Mouse (Mus musculus): ENCODE results near the gene Spon1. TPM values are rescaled to one million over a fixed set of nuclear protein-coding genes. Genes with fewer than 3 reads are reported as not detected.

The Spon1 gene
- polyA plus RNA-seq, 1 experiment from 2014 or later, result 4.7 TPM

DNA sequence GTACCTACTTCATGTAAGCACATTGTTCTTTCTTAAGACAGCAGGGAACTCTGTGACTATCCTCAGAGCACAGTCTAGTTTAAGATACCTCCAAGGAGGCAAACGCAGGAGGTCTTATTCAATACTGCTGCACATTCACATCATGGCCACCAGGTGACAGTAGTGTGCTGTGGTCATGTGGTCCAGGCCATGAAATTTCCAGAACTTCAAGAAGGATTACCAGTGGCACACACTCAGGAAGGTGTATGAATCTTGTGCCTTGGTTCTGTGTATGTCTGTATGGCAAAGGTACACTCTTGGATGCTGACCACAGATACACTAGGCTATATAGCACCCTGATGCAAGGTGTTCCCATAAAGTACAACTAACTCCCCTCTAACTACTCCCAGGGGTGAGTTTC lies 6.6 kb upstream of the Spon1 start:
- ATAC-seq (ENCODE audit: insufficient number of reproducible peaks, insufficient read depth, low FRiP score, low TSS enrichment, low read depth), result no peak
- no peak overlapping the region for H3K4me2 ChIP-seq
- peaks cover 11% of the 10 kb centered on the region for H3K27me3 ChIP-seq
- H3K27ac ChIP-seq, result no peak overlapping the region
- peaks cover 6% of the 10 kb centered on the region for H3K9me3 ChIP-seq
- H3K4me3 ChIP-seq (replicated peaks), result no peak overlapping the region
- no peaks in the 10 kb centered on the region for H3K4me1 ChIP-seq (replicated peaks)
- H3K36me3 ChIP-seq, result no peaks in the 10 kb centered on the region
- no peak overlapping the region for H3K9ac ChIP-seq (replicated peaks)
- 19% methylated on average over 1 of the region's 1 CpGs for WGBS

DNA sequence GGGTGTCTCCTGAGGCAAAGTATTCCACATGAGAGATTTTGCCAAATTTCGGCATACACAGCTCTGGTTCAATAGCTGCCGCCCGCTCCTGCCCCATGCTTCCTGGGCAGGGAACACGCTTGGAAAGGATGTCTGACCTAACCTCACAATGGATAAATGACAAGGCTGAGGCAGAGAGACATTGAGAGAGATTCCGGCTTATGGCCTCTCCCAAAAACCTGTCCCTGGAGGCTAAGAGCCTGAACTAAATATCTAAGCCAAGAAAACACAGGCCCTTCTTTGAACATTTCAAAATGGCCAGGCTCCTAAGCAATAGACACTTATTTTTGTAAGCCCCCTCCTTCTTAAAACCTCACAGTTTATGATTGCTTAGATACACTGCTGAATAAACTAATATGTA lies 665 bp upstream of the Spon1 start:
- H3K9ac ChIP-seq (replicated peaks), result no peak overlapping the region
- H3K27me3 ChIP-seq, result peaks cover 57% of the 10 kb centered on the region
- peaks cover 6% of the 10 kb centered on the region for H3K9me3 ChIP-seq
- no peaks in the 10 kb centered on the region for H3K36me3 ChIP-seq
- WGBS, result 93% methylated on average over 5 of the region's 5 CpGs
- ATAC-seq (ENCODE audit: insufficient number of reproducible peaks, insufficient read depth, low FRiP score, low TSS enrichment, low read depth), result no peak
- H3K4me1 ChIP-seq (replicated peaks), result peaks cover 19% of the 10 kb centered on the region; the same call in 1 of the 2 replicates
- H3K4me3 ChIP-seq (replicated peaks), result no peak overlapping the region
- peak overlapping the region; percentile 98 for H3K4me2 ChIP-seq
- no peak overlapping the region for H3K27ac ChIP-seq

GRCm38 (mm10) chr7:113766498-113766941 lies 722 bp downstream of the Spon1 start:
- peaks cover 50% of the 10 kb centered on the region for H3K27me3 ChIP-seq
- H3K4me3 ChIP-seq (replicated peaks), result peak overlapping the region; percentile 57
- peak overlapping the region; percentile 60 for H3K9ac ChIP-seq (replicated peaks)
- under 1% methylated on average over 27 of the region's 27 CpGs for WGBS
- no peaks in the 10 kb centered on the region for H3K36me3 ChIP-seq
- peak overlapping the region; percentile 98 for H3K4me2 ChIP-seq
- no peak overlapping the region for H3K27ac ChIP-seq
- ATAC-seq (ENCODE audit: insufficient number of reproducible peaks, insufficient read depth, low FRiP score, low TSS enrichment, low read depth), result peak; percentile 60
- H3K9me3 ChIP-seq, result peaks cover 6% of the 10 kb centered on the region
- H3K4me1 ChIP-seq (replicated peaks), result peaks cover 19% of the 10 kb centered on the region; the same call in 1 of the 2 replicates

- H3K9ac ChIP-seq (replicated peaks), result no peak overlapping the region
- H3K4me1 ChIP-seq (replicated peaks), result peaks cover 19% of the 10 kb centered on the region; the same call in 1 of the 2 replicates
- peaks cover 50% of the 10 kb centered on the region for H3K27me3 ChIP-seq
- no peak overlapping the region for H3K27ac ChIP-seq
- no peak overlapping the region for H3K4me3 ChIP-seq (replicated peaks)
- no peak for ATAC-seq (ENCODE audit: insufficient number of reproducible peaks, insufficient read depth, low FRiP score, low TSS enrichment, low read depth)
- no peak overlapping the region for H3K4me2 ChIP-seq
- H3K9me3 ChIP-seq, result peaks cover 6% of the 10 kb centered on the region
- 18% methylated on average over 6 of the region's 6 CpGs for WGBS
- no peaks in the 10 kb centered on the region for H3K36me3 ChIP-seq
Observed at GRCm38 (mm10) chr7:113767546-113767945, 1.7 kb downstream of the Spon1 start.

- no peak overlapping the region for H3K4me2 ChIP-seq
- 71% methylated on average over 6 of the region's 6 CpGs for WGBS
- no peak overlapping the region for H3K9ac ChIP-seq (replicated peaks)
- 0 out of 2 replicates have a peak, but pooled peaks cover under 1% of the 10 kb centered on the region for H3K9me3 ChIP-seq
- H3K27ac ChIP-seq, result no peak overlapping the region
- peaks cover 21% of the 10 kb centered on the region; the same call in 1 of the 2 replicates for H3K4me1 ChIP-seq (replicated peaks)
- no peaks in the 10 kb centered on the region for H3K36me3 ChIP-seq
- no peak for ATAC-seq (ENCODE audit: insufficient number of reproducible peaks, insufficient read depth, low FRiP score, low TSS enrichment, low read depth)
- H3K4me3 ChIP-seq (replicated peaks), result no peak overlapping the region
- H3K27me3 ChIP-seq, result peaks cover 50% of the 10 kb centered on the region
Observed at GRCm38 (mm10) chr7:113768174-113768935, 2.6 kb downstream of the Spon1 start.

DNA sequence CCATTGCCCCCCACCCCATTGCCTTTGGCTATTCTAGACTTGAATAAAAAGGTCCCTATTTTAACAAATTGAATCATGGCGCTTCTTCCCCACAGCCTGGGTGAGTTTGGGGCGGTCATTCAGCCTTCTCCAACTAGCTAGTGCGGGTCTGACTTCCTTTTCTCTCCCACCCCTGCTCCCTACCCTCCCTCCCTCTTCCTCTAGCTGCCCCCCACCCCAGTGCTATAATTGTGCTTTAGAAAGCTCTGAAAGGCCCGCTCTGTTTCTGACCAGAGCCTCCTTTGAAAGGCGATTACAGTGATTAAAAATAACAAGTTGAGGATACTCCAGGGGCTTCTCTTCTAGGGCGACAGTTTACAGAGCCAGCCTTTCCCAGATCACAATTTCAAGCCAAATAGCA lies 3.5 kb downstream of the Spon1 start:
- no peak overlapping the region for H3K4me2 ChIP-seq
- peaks cover 49% of the 10 kb centered on the region for H3K27me3 ChIP-seq
- no peak overlapping the region for H3K4me3 ChIP-seq (replicated peaks)
- peaks cover 25% of the 10 kb centered on the region; the same call in 1 of the 2 replicates for H3K4me1 ChIP-seq (replicated peaks)
- no peaks in the 10 kb centered on the region for H3K36me3 ChIP-seq
- H3K27ac ChIP-seq, result no peak overlapping the region
- no peak for ATAC-seq (ENCODE audit: insufficient number of reproducible peaks, insufficient read depth, low FRiP score, low TSS enrichment, low read depth)
- WGBS, result 21% methylated on average over 6 of the region's 6 CpGs
- no peaks in the 10 kb centered on the region for H3K9me3 ChIP-seq
- H3K9ac ChIP-seq (replicated peaks), result no peak overlapping the region

- H3K27me3 ChIP-seq, result peaks cover 22% of the 10 kb centered on the region
- H3K4me3 ChIP-seq (replicated peaks), result no peak overlapping the region
- no peaks in the 10 kb centered on the region for H3K36me3 ChIP-seq
- H3K4me2 ChIP-seq, result no peak overlapping the region
- no peak overlapping the region for H3K9ac ChIP-seq (replicated peaks)
- H3K9me3 ChIP-seq, result no peaks in the 10 kb centered on the region
- H3K27ac ChIP-seq, result no peak overlapping the region
- WGBS, result 83% methylated on average over 2 of the region's 2 CpGs
- ATAC-seq (ENCODE audit: insufficient number of reproducible peaks, insufficient read depth, low FRiP score, low TSS enrichment, low read depth), result no peak
- H3K4me1 ChIP-seq (replicated peaks), result peaks cover 13% of the 10 kb centered on the region; the same call in 1 of the 2 replicates
Observed at GRCm38 (mm10) chr7:113772135-113772534, 6.3 kb downstream of the Spon1 start.

DNA sequence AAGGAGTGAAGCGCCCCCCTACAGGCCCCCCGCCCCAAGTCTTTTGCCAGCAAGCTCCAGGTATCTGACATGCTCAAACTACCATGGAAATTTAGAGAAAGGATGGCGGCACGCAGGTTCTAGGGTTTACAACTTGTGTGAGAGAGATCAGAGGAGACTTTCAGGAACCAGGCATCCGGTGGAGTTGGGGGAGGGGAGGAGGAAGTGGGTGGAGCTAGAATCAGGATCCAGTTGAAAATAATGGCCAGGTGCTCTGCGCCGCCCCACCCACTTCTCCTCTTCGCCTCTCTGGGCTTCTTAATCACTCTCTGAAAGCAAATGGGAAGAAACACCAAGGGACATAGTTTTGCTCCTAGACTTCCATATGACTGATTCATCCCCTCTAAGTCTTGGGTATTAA lies 7.6 kb downstream of the Spon1 start:
- H3K9me3 ChIP-seq, result no peaks in the 10 kb centered on the region
- ATAC-seq (ENCODE audit: insufficient number of reproducible peaks, insufficient read depth, low FRiP score, low TSS enrichment, low read depth), result no peak
- H3K4me3 ChIP-seq (replicated peaks), result no peak overlapping the region
- no peak overlapping the region for H3K9ac ChIP-seq (replicated peaks)
- H3K27me3 ChIP-seq, result peaks cover 9% of the 10 kb centered on the region; the same call in 1 of the 2 replicates
- no peak overlapping the region for H3K27ac ChIP-seq
- H3K36me3 ChIP-seq, result no peaks in the 10 kb centered on the region
- WGBS, result 34% methylated on average over 8 of the region's 8 CpGs
- no peak overlapping the region for H3K4me2 ChIP-seq
- 0 out of 2 replicates have a peak, but pooled peaks cover 12% of the 10 kb centered on the region for H3K4me1 ChIP-seq (replicated peaks)

- Histone ChIP-seq H3K9ac (replicated peaks) (no peak overlapping the region), H3K9me3 (no peaks in the 10 kb centered on the region), H3K4me2 (no peak overlapping the region), H3K4me3 (replicated peaks) (no peak overlapping the region), H3K4me1 (replicated peaks) (0 out of 2 replicates have a peak, but pooled peaks cover 11% of the 10 kb centered on the region), H3K36me3 (no peaks in the 10 kb centered on the region), H3K27me3 (peaks cover 4% of the 10 kb centered on the region; the same call in 1 of the 2 replicates), H3K27ac (no peak overlapping the region)
- 13% methylated on average over 7 of the region's 7 CpGs for WGBS
- peak; percentile 69; the same call in 1 of the 2 replicates for ATAC-seq (ENCODE audit: insufficient number of reproducible peaks, insufficient read depth, low FRiP score, low TSS enrichment, low read depth)
Observed at GRCm38 (mm10) chr7:113774039-113774438, 8.2 kb downstream of the Spon1 start.

DNA sequence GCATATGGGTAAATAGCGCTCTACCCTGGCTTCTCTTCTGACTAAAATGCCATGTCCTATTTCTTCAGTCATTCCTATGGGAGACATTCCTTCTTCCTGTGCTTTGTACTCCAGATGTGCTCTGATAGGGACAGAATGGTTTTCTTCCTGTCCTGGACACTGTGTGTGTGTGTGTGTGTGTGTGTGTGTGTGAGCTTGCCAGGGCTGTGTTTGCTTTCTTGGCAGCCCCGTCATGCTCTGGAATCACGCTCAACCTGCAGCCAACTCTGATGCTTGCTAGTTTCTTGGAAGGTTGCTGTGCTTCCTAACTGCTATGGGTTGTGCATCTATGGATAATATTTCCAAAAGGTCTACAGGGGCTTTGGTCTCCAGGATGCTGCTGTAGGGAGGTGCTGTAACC lies 9.1 kb downstream of the Spon1 start:
- Histone ChIP-seq H3K9me3 (no peaks in the 10 kb centered on the region), H3K9ac (replicated peaks) (no peak overlapping the region), H3K4me3 (replicated peaks) (no peak overlapping the region), H3K27ac (no peak overlapping the region), H3K36me3 (no peaks in the 10 kb centered on the region), H3K4me1 (replicated peaks) (0 out of 2 replicates have a peak, but pooled peaks cover 6% of the 10 kb centered on the region), H3K4me2 (no peak overlapping the region), H3K27me3 (no peaks in the 10 kb centered on the region)
- no peak for ATAC-seq (ENCODE audit: insufficient number of reproducible peaks, insufficient read depth, low FRiP score, low TSS enrichment, low read depth)
- WGBS, result 75% methylated on average over 3 of the region's 3 CpGs

- Histone ChIP-seq H3K27me3 (no peaks in the 10 kb centered on the region), H3K9me3 (no peaks in the 10 kb centered on the region), H3K9ac (replicated peaks) (no peak overlapping the region), H3K4me1 (replicated peaks) (0 out of 2 replicates have a peak, but pooled peaks cover 2% of the 10 kb centered on the region), H3K4me3 (replicated peaks) (no peak overlapping the region), H3K4me2 (no peak overlapping the region), H3K36me3 (no peaks in the 10 kb centered on the region), H3K27ac (no peak overlapping the region)
- WGBS, result 87% methylated on average over 6 of the region's 6 CpGs
- ATAC-seq (ENCODE audit: insufficient number of reproducible peaks, insufficient read depth, low FRiP score, low TSS enrichment, low read depth), result no peak
Observed at GRCm38 (mm10) chr7:113778546-113778945, 12.7 kb downstream of the Spon1 start.

Data from limb, embryonic 12.5 days (tissue).